Mouse (Mus musculus) cerebellum, postnatal 25 days (tissue): ENCODE measurements around the gene Zfp644.

Experiments
- DNase-seq, 2 experiments: peaks; one replicate each; pipeline ENCODE4 v3.0.0; 2021; ENCODE audit warnings: mixed read lengths in 2 of 2

The Zfp644 gene

GRCm38 (mm10) chr5:106590686-106591085, 106.4 kb downstream of the Zfp644 start:
- DNase-seq = no peak

GRCm38 (mm10) chr5:106589670-106590069, 107.4 kb downstream of the Zfp644 start:
- no peak for DNase-seq

- DNase-seq = no peak
These were observed 108.1 kb downstream of the Zfp644 start for GRCm38 (mm10) chr5:106589006-106589405.

GRCm38 (mm10) chr5:106580943-106581342, 116.1 kb downstream of the Zfp644 start:
- DNase-seq = no peak

GRCm38 (mm10) chr5:106577237-106577888, 119.7 kb downstream of the Zfp644 start:
- DNase-seq = no peak

- DNase-seq = no peak
These were observed 122.0 kb downstream of the Zfp644 start for GRCm38 (mm10) chr5:106575098-106575497.

GRCm38 (mm10) chr5:106574560-106574946, 122.5 kb downstream of the Zfp644 start:
- peak; percentile 96 to 97 for DNase-seq

- peak in 1 of 2 experiments; percentile 66 for DNase-seq
These were observed 123.1 kb downstream of the Zfp644 start for GRCm38 (mm10) chr5:106573742-106574559.
